Mouse (Mus musculus) lung, postnatal 4 days (tissue): ENCODE measurements around the gene Olfr1412.

ENCODE experiments used
- DNase-seq, 2 experiments: peaks; one replicate each; pipeline ENCODE4 v3.0.0; 2021

Gene Olfr1412

DNA sequence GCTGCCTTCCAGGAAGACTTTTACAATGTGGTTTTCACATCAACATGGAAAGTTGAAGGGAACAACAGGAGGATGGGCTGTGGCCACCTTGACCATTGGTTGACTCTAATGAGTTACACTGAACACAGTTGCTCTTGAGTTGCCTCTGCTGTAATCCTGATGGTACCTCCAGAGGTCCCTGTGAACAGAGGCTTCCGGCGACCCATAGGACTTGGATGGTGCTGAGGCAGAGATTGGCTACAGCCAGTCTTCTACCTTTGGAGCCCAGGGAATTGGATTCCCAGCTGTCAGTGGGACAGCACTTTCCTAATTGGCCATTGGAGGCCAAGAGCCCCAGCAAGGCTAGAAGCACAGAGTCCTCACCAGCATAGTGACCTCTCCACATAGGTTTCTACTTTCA lies at the start of gene Olfr1412:
Olfr1412 (plus strand) TSS at position 301 of the 400 bp plus-strand sequence.
- DNase-seq: no peak

DNA sequence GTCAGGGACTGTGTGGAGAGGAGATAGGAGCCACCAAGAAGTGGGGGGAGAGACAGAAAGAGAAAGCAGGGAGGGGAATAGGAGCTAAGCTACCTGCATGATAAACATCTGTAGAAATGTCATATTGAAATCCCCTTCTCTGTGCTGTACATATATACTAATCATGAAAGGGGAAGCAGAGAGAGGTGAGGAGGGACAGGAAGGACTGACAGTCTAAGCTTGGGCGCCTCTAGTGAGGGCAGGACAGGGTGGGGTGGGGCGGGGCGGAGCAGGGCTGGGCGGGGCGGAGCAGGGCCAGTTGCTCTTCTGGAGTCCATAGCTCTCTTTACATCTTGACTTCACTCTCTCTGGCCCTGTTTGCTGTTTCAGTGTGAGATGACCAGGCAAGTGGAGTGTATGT lies 48.6 kb upstream of the Olfr1412 start:
- DNase-seq: no peak

DNA sequence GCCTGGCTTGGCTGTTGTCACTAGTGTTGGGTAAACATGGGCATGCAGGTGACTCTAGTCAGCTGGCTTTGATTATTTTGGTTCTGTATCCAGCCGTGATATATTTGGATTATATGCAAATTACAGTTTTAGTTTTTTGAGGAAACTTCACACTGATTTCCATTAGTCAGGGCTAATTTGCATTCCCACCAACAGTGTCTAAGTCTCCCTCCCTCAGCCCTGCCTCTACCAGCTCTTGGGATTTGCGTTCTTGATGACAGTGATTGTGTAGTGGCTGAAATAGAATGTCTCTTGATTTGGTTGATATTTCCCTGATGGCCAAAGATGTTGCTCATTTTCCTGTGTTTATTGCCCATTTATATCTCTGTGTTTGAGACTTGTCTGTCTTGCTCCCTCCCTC lies 46.5 kb upstream of the Olfr1412 start:
- DNase-seq: no peak

DNA sequence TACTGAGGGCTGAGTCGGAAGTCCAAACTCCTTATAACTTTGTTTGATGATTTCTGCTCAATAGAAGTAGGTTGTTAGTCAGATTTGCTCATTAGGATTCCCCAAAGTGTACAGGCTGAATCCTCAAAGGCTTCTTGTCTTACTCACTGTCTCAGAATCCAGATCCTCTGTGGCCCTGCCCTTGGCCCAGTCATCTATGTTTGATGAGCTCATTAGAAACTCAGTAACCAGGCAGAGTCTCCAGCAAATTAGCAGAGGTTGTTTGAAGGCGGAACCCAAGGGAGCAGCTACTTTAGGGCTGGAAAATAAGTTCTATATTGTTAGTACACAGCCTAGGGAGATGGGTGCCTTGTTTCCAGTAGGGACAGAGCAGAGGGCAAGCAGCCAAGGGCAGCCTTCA lies 39.6 kb upstream of the Olfr1412 start:
- DNase-seq: no peak

DNA sequence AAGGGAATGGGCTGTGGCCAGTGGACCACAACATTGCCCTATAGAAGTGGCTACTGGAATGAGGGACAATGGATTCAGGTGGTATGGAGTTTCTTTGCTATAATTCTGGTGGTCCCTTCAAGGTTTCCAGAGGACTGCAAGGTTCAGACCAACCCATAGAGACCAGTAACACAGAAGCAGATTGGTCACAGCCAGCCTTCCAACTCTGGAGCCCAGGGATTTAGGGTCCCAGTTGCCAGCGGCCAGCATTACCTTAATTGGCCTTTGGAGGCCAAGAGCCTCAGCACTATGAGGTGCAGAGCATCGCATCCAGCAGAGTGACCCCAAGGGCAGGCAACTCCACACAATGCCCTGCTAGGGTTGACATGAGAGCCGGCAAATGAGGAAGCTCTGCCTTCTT lies 14.6 kb upstream of the Olfr1412 start, which contains the start of gene Olfr1413:
Olfr1413 (plus strand) TSS at position 301 of the 400 bp plus-strand sequence.
- no peak for DNase-seq

DNA sequence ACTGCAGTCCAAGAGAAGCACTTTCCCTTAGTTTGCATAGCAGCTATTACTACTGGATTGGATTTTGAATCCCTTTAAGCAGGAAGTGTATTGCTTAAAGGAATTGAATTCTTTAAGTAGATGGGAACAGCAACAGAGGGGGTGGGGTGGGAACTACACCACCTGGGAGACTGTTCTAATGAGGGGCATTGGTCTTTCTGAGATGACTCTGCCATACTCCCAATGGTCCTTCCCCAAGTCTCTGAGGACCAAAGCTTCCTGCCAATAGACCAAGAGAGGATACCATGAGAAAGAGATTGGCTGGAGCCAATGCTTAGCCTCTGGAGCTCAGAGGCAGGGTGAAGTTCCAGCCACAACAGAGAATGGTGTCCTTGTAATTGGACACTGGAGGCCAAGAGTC lies 8.5 kb downstream of the Olfr1412 start, which contains the start of gene Olfr1411:
Olfr1411 (plus strand) TSS at position 301 of the 400 bp plus-strand sequence.
- DNase-seq: no peak

DNA sequence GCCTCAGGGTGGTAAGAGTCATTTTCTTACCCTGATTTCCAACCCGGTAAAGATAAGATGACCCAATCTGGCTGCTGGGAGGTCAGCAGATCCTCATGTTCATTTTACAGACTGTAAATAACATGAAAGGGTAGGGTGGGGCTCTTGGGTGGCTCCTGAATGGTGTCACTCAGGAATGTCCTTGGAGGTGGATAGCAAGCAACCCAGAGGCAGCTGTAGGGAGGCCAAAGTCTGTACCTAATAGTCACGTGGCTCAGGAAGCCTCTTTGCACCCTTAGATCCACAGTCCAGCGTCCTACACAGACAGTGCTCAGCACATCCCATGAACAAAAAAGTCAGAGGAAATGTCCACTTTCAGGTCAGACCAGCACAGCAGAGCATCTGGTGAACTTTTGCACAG lies 10.4 kb downstream of the Olfr1412 start:
- DNase-seq: no peak

DNA sequence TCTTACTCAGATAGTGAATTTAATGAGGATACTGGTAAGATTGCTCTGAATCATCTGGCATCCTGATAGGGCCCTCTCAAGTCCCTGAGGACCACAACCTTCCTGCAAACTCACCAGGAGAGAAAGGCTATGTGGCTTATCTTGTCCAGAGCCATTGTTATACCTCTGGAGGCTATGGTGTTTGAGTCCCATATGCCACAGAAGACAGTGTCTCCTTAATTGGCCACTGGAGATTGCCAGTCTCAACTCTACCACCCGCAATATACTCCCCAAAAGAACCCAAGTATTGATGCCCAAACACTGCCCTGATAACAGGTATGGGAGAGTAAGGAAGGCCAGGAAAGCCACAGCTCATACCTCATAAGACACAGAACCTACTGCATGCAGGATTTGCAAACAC lies 19.9 kb downstream of the Olfr1412 start, which contains the start of gene Olfr1410:
Olfr1410 (plus strand) TSS at position 301 of the 400 bp plus-strand sequence.
- DNase-seq: no peak

DNA sequence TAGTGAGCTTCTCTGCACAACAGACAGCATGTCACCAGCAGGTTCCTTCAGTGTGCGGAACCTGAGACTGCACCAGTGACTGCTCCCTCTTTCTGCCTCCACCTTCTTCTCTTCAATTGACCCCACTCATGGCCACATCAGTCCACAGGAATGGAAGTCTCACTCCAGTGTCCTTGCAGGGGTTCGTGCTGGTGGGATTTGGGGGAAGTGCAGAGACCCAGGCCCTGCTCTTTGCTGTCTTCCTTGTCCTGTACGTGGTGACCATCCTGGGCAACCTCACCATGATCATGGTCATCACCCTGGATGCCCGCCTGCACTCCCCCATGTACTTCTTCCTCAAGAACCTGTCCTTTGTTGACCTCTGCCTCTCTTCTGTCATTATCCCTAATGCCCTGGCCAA lies 22.1 kb downstream of the Olfr1412 start:
- no peak for DNase-seq

DNA sequence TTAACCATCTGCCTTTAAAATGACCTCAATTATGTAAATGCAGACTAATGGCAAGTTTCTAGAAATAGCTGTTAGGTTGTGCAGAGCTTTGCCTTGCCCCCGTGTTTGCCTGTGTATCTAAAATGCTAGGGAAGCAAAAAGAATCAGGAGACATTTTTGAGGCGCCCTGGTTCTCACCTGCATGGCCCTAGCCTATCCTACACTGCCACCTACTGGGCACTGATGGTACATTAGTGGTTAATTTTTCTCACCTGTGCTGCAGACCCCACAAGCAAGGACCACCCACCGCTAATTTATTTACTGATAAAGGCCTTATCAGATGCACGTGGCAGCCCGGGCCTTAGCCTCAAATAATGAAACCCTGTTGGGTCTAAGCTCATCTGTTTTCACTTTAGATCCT lies 25.4 kb downstream of the Olfr1412 start:
- DNase-seq: peak in 1 of 2 experiments; percentile 43

DNA sequence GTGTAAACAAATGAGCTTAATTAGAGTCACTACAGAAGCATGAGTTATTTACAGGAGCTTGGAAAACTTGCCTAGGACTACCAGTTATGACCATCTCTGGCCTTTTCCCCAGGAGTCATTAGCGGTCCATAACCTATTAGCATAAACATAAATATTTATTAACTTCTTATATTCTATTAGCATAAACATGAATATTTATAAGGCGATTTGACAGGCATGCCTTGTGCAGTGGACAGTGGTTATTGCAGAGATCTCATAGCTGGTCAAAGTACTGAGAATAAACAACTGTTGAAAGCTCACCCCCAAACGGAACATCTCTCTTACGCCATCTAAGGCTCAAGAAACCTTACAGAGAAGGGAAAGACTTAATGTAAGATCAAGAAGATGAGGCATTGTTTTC lies 27.6 kb downstream of the Olfr1412 start:
- no peak for DNase-seq

DNA sequence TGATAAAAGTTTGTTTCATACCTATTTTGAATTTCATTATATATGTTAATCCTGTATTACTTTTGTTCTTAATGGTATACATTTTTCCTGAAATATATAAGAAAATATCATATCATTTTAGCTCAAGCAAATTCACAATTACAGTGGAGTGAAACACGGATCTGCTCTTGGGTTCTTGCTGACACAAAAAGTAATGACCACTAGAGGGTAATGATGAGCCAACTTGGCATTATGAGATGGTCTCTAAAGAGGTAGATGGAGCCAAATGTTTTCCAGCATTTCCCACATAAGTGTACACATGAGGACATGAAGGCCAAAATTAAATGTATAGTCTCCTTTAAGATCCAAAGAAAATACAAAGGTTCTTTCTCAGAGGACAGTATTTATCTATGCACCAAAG lies 28.9 kb downstream of the Olfr1412 start:
- DNase-seq: no peak

DNA sequence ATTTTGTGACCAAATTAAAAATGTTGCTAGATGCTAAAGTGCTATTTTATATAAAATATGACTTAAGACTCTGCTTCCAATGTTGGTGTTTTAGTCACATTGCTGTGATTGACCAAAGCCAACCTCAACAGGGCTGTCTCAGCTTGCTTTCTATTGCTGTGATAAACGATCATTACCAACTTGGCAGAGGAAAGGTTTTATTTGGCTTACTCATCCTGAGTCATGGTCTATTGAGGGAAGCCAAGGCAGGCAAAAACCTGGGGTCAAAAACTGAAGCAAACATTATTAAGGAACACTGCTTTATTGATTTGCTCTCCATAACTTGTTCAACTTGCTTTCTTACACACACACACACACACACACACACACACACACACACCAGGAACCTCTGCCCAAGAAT lies 30.5 kb downstream of the Olfr1412 start:
- no peak for DNase-seq

DNA sequence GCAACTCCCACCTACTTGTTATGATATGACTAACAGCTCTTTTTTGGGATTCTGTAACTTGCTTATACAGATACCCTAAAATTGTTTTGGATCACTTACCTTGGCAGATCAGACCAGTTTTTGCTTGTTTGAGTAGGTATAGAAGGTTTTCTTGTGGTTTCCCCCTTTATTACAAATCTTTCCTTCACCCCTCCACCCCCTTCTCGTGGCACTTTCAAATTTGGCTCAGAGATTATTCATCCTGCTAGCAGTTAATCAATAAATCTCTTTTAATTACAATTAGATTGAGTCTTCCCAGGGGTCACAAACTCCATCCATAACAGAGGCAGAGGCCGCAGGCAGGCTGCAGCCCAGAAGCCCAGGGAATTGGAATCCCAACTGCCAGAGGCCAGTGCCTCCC lies 31.9 kb downstream of the Olfr1412 start, which contains the start of gene Olfr12:
Olfr12 (plus strand) TSS at position 301 of the 400 bp plus-strand sequence.
- no peak for DNase-seq

DNA sequence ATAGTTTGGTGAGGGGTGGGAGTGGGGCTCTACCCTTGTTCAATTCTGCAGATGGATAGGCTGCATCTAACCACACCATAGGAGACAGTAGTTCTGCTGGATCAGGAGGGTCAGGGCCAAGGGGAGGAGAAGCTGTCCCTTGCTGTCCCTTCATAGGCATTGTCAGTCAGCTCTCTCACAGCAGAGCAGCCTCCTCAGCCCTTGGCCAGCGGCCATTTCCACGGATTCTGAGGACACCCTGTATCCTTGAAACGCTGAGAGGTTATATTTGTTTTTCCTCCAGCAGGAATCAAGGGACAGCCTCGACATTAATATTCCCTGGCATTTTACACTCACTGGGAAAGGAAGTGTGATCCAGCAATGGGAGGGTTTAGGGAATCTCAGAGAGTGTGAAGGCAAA lies 32.8 kb downstream of the Olfr1412 start:
- no peak for DNase-seq

DNA sequence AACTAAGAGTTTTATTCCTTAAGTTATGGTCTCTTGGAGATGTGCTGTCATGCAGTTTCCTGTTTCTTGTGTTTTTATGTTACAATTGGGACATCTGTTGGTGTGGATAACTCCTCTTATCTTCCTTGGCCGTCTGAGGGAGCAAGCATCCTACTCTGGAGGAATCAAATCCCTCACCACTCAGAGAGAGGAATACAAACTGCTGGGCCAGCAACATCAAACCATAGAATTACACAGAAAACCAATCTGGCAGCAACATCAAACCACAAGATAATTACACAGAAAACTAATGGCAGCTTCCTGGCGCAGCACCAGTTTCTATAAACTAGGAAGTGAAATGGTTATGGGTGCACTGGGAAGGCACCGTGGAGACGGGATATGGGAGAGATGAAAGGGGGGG lies 42.6 kb downstream of the Olfr1412 start:
- DNase-seq: no peak

DNA sequence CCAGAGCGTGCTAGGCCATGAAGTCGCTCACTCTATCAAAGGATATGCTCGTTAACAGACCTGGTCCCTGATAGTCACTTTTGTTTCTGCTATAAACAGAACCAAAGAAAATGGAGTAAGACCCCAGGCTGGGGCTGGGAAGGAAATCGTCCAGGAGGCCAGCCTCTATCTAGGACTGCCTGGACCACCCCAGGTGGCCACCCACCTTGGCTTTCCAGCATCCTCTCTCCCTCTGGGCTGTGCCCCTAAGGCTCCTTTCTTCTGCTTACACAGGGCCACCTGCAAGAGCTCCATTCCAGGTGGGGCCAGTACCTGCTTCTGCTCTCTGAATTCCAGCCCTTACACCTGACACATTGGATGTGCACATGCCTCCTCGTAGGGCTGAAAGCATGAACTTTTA lies 46.6 kb downstream of the Olfr1412 start:
- DNase-seq: no peak

DNA sequence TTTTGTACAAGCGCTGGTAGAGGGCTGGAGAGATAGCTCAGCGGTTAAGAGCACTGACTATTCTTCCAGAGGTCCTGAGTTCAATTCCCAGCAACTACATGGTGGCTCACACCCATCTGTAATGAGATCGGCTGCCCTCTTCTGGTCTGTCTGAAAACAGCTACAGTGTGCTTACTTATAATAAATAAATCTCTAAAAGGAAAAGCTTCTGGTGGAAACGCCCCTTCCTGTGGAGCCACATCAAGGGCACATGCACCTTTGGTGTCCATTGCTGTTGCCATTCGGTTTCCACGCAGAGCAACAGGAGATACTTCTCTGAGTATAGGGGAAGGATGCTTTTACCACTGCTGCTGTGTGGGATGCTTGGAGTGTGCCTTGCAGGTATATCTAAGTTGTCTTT lies 47.4 kb downstream of the Olfr1412 start:
- no peak for DNase-seq

DNA sequence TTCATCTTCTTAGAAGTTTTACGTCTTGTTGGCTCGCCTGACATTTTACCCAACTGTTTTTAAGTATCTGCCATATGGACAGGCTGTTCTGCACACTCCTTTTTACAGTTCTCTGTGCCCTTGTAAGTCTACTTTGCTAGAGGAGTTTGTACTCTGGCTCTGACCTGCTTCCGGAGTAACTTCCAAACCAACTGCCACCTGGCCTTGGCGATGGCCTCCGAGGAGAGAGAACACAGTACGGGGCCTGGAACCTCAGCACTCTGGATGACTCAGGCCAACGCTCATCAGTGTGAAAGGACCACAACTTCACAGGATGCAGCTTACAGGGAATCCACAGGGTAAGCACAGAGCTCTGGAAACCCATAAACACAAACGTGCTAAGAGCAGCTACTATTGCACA lies 48.1 kb downstream of the Olfr1412 start:
- DNase-seq: no peak

DNA sequence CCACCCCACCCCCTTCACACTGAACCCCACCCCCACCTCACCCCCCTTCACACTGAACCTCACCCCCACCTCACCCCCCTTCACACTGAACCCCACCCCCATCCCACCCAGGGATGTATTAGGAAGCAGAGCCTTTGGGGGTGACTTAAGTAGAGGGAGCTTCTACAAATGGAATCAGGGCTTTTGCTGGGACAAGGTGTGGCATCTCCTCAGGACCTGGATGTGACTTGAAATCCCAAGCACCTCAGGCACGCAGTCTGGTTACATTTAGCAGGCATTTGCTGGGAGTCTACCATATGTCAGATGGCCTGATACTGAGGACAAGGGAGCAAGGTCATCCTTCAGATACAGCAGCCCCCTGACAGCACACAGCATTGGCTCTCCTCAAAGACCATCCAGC lies 49.0 kb downstream of the Olfr1412 start:
- no peak for DNase-seq

DNA sequence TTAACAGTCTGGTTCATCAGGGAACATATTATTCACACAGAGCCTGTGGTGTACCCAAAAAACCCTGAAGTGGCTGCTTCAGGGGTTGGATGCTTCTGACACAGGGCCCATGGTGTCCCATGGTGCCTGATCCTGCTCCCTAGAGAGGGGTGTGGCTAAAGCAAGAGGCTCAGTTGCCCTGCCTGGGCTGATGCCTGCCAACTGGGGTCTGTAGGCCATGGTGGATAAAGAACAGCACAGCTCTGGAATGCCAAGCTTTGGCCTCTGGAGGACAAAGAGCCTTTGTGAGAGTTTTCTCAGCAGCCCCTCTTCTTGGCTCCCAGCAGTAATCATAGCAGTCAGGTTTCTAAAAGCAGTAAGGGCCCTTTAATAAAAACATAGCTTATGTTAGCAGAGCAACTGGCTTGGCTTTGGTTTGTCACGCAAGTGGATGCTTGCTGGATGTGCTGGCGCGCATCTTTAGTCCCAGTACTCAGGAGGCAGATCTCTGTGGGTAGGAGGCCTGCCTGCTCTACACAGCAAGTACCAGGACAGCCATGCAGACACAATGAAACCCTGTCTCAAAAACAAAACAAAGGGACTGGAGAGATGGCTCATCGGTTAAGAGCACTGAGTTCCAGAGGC lies 49.5 kb downstream of the Olfr1412 start:
- no peak for DNase-seq

DNA sequence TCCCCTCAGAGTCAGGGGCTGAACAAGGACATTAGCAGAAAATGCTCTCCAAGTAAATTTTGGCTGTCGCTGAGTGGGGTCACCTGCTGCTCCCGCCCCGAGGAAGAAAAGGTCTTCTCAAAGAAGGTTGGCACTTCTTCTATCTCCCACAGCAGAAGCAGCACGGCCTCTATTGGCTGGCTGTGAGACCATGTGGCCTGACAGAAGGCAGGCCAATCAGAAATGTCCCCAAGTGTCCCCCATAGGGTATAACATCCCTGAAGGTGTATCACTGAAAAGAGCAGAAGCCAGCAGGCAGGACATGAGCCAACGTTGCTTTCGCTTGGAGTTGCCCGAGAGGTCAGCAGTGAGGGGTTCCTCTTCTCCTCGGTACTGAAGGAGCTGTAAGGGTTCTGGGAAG lies 50.4 kb downstream of the Olfr1412 start:
- no peak for DNase-seq

DNA sequence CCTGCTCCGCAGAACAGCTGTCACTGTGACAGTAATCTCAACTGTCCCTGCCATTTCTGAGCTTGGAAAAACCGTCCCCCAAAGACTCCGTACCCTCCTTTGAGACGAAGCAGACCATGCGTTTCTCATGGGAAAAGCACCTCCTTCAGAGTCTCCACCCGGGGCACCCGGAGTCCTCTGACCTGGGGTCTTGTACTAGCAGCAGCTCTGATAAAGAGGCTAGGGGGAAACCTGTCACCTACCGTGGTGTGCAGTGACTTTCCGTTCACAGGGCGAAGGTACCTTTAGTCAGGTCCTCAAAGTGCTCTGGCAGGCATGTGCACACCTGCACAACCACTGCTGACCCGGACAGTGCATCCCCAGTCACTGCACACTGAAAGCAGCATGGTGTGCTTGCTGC lies 51.1 kb downstream of the Olfr1412 start:
- no peak for DNase-seq

DNA sequence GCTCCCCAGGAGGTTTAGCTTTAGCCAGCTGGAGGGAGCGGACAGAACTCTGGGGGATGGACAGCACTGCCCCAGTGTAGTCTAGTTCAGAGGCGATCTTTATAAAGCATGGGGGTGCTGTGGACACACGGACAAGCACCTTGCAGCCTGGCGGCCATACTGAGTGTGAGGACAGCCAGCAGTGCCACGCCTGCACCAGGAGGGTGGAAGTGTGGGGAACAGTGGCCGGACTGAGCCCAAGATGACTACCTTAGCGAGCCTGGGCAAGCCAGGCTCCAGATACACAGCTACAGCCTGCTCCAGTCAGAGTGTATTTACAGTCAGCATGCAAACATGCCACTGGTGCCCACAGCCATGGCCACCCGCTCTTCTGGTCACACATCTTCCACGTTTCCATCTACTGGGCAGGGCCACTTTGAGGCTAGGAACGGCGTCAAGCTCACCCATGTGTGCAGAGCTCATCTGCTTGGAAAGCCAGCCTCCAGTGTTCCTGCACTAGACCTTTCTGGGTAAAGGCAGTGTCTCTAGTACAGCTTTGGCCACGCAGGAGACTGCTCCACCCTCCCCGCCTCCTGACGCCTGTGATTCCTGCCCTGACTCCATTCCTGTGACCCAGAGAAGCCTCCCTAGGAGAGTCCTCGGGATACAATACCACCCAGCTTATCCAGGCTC lies 52.1 kb downstream of the Olfr1412 start:
- no peak for DNase-seq

DNA sequence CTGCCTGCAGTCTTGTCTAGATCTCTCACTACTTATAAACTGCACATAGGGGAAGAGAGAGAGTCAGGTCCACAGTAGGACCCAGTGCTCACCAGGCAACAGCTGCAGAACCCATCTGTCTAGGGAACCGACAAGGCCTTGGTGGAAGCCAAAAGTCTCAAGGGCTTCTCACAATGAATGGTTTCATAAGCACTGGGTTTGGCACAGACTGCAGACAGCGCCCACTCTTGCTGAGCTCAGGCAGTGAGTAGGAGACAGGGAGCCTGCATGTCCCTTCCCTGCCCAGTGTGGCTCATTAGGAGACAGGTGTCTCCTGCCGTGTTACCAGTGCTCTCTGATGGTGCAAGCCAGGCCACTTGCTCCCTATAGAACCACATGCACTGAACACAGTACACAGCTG lies 52.6 kb downstream of the Olfr1412 start:
- DNase-seq: no peak
